Mouse (Mus musculus) retina, adult 2 months (tissue): ENCODE data around the gene Slc38a6.

Experiments used
- DNase-seq: peaks from one replicate; pipeline ENCODE4 v3.0.0-alpha.2; 2012; ENCODE audit warnings: low read depth, low spot score

Slc38a6 gene

DNA sequence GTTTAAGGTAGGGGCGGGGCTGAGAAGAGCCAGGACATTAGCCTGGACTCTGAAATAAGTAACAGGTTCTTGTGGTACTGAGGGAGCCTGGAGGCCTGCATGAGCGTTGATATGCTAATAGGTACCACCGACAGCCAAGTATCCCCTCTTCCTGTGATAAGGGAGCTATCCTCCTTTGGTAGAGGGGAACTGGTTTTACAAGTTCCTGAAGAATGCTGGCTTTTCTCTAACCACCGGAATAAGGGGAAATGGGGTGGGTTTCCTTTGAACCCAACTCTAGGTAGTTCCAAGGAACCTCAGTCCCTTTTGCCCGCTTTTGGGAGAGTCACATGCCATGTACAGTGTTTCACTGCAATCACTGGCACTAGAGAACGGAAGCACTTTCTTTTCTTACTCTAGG is 98.2 kb downstream of the Slc38a6 start:
- no peak for DNase-seq

DNA sequence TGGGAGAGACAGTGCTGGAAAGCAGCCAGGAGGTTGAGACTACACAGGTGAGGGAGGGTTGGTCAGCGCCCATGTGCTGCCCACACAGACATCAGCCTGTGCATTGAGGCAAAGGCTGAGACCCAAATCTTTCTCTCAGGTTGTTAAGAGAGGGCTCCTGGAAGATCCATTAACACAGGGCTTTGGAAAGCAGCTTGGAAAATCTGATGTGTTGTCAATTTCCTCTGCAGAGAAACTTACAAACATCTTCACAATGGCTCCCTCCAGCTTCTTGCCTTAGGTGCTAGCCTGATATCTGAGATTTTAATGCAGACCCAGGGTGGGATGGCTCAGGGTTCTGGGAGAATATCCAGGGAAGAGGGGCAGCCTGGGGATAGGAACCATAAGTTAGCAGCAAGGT is 105.9 kb downstream of the Slc38a6 start:
- no peak for DNase-seq

DNA sequence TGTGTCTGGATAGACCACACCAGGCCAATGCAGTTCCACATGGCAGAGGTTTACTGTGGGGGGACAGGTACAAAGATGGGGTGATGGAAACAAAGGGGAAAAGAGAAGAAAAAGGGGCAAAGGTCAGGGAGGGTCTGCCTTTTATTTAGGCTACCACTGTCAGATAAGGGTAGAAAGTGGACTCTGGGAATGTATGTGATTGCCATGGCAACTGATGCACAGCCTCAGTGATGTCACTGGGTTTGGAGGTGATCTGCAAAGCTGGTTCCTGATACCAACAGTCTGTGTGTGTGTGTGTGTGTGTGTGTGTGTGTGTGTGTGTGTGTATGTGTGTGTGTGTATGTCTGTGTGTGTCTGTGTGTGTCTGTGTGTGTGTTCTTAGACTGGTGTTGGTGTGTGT is 106.4 kb downstream of the Slc38a6 start:
- no peak for DNase-seq

DNA sequence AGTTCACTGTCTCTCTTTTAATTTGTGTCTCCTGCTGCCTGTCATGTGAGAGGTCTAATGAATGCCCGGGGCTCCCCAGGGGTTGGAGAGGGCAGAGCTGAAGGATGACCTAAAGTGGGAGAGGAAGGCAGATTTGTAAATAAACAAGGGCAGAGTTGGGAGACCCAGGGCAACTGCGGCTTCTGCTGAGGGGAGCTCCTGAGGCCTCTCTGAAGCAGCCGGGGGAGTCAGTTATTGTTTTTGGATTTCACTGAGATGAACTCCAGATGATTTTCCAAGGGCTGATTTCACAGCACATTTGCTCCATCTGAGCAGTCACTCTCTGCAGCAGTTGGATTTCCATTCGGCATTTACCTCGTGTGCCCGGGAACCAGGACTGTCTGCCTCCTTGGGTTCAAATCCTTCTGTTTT is 107.3 kb downstream of the Slc38a6 start:
- DNase-seq: no peak

DNA sequence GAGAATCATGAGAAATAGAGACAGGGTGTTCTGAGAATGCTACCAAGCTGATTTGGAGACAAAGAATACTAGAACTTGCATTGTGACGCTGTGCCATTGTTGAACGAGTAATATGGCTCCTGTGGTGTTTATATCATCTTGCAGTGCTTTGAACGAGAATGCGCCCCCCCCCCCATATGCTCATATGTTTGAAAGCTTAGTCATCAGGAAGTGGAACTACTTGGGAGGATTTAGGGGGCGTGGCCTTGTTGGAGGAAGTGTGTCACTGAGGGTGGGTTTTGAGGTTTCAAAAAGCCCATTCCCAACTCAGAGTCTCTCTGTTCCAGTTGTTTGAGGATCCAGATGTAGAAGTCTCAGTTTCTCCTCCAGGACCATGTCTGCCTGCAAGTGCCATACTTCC is 108.0 kb downstream of the Slc38a6 start:
- DNase-seq: no peak

DNA sequence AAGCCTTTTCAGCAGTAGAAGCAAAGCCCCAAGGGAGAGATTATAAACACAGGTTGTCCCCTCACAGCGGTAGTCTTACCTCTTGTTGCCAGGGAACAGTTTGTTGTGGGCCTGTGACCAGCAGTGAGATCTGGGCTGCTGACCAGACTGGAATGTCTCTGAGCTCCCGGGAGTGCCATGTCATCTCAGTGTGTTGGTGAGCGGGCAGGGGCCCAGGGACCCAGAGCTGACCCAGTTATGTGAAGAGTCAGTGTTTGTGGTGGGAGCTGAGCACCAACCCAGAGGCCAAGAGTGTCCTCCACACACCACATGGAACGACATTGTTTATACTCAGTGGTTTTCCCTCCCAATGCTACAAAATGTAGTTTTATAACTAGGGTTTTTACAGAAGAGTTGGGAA is 112.8 kb downstream of the Slc38a6 start:
- no peak for DNase-seq

DNA sequence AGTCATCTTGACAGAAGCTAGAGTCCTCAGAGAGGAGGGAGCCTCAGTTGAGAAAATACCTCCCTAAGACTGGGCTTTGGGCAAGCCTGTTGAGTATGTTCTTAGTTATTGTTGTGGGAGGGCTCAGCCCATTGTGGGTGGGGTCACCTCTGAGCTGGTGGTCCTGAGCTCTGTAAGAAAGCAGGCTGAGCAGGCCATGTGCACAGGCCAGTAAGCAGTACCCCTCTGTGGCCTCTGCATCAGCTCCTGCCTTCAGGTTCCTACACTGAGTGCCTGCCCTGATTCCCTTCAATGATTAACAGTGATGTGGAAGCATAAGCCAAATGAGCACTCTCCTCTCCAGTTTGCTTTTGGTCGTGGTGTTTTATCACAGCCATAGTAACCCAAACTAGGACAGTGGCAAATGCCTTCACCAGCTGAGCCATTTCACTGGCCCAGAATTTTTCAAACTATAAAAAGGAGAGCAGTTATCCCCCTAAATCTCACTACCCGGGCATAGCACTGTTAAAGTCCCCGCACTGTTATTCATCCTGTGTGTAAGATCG is 114.0 kb downstream of the Slc38a6 start:
- no peak for DNase-seq

DNA sequence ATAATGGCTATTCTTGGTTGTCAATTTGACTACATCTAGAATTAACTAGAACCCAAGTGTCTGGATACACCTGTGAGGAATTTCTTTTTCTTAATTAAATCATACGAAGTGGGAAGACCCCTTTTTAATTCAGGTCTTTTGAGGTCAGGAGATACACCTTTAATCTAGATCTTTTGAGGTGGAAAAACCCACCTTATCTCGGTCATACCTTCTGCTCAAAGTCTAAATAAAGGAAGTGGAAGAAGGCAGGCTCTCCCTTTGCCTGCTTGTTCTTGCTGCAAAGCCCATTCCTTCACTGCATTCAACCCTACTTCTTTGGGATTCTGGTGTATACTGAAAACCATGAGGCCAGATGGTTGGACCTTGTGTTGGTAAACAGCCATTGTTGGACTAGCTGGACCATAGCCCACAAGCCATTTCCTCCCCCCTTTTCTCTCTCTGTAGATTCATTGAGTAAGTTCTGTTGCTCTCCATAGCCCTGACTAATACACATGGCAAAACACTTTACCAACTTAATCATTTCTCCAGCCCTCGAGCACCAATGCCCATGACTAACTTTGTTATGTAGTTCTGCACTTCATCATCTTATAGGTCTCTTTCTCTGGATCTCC is 115.0 kb downstream of the Slc38a6 start:
- DNase-seq: no peak

DNA sequence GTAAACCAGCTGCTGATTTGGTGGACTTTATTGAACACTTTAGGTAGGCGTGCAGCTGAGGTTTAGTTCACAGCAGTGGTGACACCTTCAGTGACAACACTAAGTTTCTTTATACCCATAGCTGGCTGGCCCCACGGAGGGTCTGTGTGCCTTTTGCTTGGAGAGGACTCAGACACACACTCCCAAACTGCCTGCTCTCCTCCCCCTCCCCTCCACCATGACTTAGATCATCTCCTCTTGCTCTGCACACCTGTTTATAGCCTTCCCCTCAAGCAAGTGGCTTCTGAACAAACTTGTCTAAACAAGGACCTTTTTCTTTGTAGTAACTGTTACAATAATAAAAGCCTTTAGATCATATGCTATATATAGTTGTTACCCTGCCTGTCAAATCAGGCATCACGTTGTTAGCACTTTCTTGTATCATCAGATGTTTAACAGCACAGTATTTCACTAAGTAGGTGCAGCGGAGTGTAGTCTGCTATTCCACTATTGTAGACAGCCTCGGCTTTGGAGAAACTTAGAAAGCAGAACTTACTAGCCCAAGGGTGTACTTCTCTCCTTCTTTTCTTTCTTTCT is 115.6 kb downstream of the Slc38a6 start:
- DNase-seq: no peak

DNA sequence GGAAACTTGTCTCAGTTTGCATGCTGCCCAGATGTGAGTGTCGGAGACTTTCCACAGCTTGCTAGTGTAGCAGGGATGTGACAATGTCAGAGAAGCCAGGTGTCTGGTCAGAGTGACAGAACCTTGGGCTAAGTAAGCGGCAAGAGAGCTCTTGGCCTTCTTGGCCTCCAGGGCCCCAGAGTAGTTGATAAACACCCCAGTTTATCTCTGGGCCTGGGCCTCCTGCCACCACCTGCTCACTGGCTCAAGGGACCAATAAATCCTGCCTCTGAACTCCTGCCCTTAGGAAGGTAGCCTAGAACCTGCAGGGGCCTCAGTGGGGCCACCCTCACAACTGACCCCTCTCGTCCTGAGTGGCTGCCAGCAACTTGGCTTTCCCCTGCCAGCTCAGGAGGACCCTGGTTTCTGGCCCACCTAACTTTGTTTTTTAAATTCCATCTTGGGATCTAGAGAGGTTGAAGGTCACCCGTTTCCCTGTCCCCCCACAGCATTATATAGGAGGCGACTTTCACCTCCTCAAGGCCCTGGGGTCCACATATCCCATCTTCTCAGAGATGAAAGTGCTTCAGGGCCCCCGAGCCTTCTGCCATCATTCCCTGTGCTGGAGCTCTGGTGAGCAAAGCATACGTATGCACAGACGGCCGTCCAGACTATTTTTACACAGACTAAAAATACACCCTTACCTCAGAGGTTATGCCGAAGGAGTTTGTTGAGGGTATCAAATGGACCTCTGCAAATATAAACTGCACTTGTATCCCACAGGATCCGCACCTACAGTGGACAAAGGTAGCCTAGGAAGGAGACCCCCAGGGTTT is 116.5 kb downstream of the Slc38a6 start:
- DNase-seq: no peak
